Mouse (Mus musculus): Measurements from ENCODE around the gene Phospho1. TPM values are rescaled to one million over a fixed set of nuclear protein-coding genes. Genes with fewer than 3 reads are reported as not detected.

Gene Phospho1
- total RNA-seq (2021), result 100 to 1,000 TPM; 131 to 134 TPM
- long read RNA-seq, experiment 1, transcript Phospho1-202 (3 exons, 590 nt), result major isoform, 21 of 23 reads
- long read RNA-seq, experiment 1, partial matches to known transcripts, result 1 of 23 reads
- long read RNA-seq, experiment 1, other reads (novel, unspliced or antisense), result 0 of 23 reads
- long read RNA-seq, experiment 2, transcript Phospho1-202 (3 exons, 590 nt), result major isoform, 16 of 19 reads
- long read RNA-seq, experiment 2, partial matches to known transcripts, result 0 of 19 reads
- long read RNA-seq, experiment 2, other reads (novel, unspliced or antisense), result 3 of 19 reads

DNA sequence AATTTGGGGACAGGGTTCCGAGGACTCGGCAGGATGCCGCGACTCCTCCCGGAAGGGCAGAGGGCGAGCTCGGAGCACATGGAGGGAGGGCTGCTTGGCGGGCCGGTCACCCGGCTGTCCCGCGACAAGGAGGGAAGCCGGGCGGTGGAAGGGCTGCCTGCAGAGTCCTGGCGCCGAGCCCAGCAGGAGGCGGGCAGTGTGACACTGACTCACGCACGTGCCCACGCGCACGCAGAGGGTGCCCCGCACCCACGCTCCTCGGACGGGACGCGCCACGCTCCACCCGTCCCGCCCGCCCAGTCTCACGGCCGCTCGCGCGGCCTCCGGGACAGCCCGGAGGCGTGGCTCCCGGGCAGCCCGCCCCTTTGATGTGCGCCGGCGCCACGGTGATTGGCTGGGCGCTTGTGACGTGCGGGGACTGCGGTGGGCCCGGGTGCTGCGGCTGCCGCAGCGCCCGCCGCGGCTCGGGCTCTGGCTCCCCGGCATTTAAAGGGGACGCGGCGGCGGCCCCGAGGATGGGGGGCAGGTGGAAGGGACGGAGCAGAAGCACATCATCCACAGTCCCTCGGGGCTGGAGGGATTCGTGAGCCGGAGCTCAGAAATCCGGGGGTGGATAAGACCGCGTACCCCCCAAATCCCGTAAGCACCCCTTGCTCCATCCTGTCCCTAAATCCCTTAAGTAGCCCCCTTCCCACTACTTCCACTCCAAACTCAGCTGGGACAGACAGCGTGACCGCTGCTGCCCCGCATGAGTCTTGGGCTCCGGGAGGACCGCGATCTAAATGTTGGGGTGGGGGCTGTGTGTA lies at the start of gene Phospho1:
Gene Phospho1 (plus strand): TSS at position 429 of the 806 bp plus-strand sequence.
- peak; percentile 95 for DNase-seq

DNA sequence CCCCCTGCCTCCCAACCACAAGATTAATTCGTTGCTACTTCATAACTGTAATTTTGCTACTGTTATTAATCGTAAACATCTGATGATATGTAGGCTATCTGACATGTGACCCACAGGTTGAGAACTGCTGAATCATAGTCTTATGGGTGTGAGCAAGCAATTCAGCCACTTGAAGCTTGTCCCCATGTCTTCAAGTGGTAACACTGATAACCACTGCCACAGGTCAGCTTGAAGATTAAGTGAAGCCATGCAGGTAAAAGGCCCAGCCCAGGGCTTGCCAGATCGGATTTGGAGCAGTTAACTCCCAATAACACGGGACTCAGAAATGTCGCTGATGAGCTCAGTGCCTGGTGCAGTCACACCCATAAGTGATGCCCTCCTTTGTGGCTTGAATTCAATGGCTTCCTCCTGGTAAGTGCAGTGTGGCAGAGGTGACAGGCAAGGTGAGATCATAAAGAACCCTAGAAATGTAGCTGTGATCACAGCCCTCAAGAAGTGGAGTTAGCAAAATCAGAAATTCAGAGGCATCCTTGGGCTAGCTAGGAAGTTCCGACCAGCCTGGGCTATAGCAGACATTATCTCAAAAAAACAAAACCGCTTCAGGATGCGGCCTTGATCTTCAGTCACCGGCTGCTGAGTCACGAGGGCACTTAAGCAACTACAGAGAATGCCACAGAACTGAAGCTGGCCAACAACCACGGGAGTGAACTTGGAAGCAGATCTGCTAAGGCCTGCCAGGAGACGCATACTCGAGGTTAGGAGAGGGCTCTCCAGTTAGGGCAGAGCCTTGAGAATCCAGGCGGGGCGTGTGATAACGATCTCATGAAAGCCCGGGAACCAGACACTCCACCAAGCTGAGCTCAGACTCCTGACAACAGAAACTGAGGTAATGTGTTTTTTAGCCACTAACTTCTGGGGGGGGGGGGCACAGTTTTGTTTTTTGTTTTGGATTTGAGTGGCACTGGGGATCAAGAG lies 46.7 kb upstream of the Phospho1 start:
- peak; percentile 40 for DNase-seq

DNA sequence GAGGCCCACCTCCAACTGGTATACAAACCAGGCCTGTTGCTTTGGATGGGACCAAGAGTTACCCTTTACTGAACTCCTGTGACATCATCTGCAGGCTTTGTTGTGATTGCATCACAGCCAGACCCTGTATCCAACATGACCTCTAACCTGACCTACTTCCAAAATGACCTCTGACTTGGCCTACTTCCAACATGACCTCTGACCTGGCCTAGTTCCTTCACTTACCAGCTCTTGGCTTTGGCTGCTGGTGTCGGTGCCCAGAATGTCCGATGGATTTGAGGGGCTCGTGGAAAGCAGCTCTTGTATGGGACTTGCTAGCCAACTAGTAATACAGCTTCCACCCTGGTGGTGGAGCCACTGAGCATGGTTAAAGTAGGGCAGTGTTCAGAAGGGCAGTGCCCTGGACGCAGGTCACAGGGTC lies 45.5 kb upstream of the Phospho1 start:
- peak; percentile 24 for DNase-seq

DNA sequence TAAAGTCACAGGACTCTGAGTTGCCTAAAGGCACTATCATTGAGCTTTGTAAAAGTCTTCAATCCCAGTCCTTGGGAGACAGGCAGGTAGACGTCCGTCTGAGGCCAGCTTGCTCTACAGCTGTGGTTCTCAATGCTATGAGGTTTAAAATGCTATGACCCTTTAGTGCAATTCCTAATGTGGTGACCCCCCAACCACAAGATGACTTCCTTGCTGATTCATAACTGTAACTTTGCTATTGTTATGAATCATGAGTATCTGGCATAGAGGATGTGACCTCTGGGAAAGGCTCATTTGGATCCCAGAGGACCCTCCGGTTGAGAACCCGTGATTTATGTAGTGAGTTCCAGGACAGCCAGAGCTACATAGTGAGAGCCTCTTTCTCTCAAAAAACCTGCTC lies 44.9 kb upstream of the Phospho1 start:
- DNase-seq, result no peak

DNA sequence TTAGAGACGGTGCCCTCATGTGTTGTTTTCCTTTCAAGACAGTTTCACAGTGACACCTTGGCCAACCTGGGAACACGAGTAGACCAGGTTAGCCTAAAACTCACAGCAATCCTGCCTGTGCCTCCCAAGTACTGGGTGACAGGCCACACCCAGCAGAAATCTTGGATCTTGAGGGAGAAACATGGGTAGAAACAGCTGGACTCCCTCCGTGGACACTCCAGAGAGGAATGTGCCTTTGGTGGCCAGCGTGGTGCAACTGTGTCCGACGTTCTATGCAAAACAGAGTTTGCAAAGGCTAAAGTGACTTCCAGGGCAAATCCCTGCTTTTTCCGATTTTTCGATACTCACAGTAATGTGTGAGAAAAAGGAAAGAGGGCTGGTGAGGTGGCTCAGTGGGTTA lies 43.8 kb upstream of the Phospho1 start:
- no peak for DNase-seq

DNA sequence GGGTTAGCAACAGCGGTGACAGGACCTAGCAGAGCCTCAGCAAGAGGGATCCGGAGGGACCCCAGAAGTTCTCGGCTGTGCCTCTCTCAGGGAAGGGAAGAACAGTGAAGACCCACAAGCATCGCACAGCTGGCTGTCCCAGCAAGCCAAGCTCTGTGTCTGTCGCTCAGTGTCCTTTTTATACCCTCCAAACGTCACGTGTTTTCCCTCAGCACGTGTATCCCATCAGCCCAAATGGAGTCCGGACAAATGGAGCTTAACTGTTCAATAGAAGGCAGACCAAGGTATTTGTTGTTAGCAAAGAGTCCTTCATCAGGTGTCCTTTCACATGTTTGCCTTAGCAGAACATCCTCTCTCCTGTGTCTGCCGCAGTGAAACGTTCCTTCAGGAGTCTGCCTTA lies 42.7 kb upstream of the Phospho1 start:
- DNase-seq, result no peak

DNA sequence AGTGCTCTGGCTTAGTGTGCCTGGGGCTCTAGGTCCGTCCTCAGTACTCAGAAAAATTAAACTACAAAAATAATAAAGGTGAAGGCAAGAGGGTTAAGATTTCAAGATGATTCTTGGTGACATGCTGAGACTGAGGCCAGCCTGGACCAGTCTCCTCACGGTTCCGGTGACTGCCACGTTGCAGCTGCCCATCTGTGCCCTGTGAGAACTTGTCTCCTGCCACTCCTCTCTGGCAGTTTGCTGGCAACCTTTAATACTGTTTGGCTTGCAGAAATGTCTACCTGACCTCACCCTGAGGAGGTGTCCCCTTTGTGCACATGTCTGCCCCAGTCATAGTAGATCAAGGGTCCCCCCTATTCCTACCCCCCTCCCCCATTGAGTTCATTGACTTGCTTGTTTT lies 40.8 kb upstream of the Phospho1 start:
- DNase-seq, result no peak

DNA sequence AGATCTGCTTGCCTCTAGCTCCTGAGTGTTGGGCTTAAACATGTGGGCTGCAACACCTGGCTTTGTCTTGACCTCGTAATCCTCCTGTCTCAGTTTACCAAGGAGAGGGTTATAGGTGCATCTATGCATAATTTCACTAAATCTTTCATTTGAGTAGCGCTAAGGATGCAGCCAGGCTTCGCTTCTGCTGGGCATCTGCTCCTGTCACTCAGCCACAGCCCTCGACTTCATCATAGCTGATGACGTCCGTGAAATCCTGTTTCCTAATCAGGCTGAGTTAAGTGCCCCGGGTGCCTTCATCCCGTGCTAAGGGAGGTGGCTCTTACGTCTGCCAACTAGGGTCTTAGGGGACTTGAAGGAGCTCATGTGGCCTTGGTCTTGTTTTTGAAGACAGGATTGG lies 40.3 kb upstream of the Phospho1 start:
- DNase-seq, result no peak

DNA sequence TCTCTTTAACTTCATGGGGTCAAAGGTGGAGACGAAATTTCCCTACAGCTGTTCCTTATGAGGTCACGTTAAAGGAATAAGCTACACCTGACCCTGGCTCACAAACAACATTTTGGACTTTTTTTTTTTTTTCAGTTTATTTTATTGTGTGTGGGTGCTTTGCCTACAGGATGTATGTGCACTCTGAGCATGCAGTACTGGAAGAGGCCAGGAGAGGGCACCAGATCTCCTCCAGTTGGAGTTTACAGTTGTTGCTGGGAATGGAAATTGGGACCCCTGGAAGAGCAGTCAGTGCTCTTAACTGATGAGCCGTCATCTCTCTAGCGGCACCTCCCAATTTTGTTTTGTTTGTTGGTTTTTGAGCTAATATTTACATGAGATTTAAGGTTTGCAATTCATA lies 38.6 kb upstream of the Phospho1 start:
- DNase-seq, result no peak

DNA sequence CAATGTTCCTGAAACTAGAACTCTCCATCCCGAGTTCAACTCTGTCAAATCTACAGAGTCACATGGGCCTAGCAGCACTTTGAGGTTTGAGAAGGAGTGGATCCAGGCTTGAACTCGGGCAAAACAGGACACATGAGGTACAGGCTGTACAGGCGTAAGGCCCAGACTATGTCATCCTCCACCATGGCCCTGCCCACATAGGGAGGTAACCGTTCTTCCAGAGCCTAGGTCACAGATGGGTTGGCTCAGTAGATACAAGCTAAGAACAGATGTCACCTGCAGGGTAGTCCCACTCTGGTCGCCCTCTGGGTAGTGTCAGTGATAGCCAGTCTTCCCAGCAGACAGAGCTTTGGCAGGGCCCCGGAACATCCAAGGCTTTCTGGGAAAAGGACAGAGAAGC lies 37.8 kb upstream of the Phospho1 start:
- no peak for DNase-seq

DNA sequence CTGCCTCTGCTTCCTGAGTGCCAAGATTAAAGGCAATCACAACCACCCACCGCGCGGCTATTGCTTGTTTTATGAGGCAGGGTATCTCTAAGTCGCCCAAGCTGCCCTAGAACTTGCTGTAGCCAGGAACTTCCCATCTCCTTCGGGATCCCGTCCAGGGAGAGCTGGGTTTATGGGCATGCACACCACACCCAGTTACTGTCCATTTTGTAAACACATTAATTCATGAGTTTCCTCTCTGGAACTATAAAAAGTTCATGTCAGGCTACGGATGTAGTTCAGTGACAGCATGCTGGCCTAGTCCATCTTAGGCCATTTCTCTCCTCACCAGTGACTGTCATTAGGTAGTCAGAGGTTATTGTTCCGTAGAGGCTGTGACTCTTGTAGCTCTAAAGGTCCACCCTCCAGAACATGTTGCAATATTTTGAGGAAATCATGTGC lies 34.8 kb upstream of the Phospho1 start:
- no peak for DNase-seq

DNA sequence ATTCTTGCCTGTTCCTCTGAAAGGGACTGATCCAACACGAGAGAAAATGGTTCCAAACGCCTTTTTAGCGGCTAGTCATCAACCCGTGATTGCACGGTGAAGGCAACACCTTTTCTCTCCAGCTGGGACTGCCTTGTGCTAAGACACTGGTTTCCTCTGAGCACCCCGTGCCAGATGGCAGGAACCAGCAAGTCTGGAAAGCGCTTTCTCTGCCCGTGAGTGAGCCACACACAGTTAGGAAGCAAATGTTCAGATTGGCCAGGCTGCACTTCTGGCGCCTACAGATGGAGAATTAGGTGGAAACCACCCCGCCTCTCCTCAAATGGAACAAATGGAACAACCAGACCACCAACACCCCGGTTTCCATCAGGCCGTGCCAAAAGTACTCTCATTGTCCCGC lies 32.5 kb upstream of the Phospho1 start:
- no peak for DNase-seq

DNA sequence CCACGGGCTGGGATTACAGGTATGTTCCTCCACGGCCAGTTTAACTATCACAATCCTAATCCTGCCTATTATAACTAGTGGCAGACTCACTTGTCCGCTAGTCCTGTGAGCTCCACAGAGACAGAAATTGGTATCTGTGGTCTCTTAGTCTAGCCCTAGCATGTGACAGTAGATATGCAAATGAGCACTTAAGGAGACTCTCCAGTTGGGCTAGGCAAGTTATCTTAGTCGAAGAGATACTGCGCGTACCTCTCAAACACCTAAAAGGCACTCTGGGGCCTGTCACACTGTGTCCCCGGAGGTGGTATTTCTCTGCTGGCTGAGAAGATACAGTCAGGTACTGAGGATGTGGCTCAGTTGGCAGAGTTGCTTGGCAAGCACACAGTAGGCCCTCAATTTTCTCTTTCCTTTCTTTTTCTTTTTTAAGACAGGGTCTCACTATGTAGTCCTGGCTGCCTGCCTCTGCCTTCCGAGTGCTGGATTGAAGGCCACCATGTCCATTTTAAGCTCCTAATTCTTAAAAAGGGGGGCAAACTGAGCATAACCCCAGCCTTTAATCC lies 31.3 kb upstream of the Phospho1 start:
- no peak for DNase-seq

DNA sequence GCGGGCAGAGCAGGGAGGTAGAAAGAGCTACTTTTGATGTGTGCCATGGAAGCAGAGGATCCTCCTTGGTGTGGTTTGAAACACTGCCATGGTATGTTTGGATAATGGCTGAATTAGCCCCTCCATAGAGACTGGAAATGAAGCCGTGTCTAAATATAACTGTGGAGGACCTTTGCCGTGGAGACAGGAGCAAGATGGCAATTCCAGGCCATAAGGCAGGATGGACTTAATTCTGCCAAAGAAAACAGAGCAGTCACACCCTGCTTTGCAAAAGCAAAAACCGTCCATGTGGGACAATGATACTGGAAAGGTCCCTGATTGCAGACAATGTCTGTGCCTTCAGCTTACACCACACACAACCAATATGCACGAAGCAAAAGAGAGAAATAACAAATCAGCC lies 30.1 kb upstream of the Phospho1 start:
- no peak for DNase-seq

DNA sequence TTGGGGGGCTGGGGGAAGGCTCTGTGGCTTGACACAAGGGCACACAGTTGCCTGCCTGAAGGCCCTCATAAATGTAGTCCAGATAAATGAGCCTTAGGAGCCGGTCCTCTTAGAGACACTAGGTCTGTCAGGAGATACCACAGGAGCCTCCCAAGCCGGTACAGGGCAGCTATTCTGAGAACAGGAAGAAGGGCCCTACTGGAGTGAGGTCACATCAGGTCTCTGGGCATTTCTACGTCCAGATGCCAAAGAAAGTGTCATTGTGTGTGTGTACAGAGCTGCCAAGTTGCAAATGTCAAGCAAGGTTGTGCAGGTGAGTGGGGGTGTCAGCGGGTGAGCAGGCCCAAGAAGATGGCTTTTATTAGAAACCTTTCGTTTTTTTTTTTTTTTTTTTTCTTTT lies 28.7 kb upstream of the Phospho1 start:
- no peak for DNase-seq

DNA sequence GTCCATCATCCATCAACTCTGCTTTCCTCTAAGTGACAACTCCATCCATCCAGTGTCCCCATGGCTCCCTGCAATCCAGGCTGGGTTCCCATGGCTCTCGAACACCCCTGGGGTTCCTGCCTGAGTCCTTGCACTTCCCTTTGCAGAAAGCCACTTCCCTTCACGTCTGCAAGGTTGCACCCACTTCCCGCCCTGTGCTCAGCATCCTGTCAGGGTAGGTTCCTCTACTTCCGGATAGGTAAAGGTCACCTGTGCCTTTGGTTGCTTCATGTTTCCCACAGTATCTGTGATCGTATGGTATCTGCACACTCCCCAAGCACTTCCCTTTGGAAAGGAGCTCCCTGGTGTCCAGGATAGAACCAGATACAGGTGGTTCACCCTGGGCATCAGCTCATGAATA lies 19.3 kb upstream of the Phospho1 start:
- no peak for DNase-seq

DNA sequence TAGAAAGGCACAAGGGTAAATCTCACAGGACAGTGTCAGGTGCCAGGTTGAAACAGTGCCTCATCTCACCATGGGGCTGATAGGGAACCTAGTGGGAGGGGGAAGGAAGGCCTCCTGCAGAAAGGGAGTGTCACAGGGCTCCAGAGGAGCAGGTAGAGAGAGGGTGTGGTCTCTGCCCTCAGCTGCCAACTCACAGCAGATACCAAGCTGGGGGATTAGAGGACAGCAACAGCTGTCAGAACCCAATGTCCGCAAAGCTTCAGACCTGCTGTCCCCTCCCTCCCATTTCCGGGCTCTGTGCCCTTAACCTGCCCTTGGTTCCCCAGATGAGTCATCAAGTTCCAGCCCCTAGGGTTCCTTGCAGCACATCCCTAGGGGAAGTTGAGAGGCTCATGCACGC lies 18.8 kb upstream of the Phospho1 start:
- DNase-seq, result no peak

DNA sequence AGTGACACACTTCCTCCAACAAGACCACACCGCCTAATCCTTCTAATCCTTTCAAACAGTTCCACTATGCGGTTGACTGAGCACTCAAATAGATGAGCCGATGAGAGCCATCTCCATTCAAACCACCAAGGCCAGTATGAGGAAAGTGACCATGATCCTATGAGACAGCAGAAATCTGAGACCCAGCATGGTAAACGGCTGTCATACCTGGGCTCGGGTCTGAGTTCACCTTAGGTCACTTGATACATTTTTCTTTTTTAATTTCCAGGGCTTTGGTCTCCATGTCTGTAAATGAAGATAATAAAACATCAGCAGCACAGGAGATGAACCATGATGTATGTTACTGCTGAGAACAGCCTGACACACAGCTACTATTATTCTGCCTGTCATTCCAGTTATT lies 16.4 kb upstream of the Phospho1 start:
- no peak for DNase-seq

DNA sequence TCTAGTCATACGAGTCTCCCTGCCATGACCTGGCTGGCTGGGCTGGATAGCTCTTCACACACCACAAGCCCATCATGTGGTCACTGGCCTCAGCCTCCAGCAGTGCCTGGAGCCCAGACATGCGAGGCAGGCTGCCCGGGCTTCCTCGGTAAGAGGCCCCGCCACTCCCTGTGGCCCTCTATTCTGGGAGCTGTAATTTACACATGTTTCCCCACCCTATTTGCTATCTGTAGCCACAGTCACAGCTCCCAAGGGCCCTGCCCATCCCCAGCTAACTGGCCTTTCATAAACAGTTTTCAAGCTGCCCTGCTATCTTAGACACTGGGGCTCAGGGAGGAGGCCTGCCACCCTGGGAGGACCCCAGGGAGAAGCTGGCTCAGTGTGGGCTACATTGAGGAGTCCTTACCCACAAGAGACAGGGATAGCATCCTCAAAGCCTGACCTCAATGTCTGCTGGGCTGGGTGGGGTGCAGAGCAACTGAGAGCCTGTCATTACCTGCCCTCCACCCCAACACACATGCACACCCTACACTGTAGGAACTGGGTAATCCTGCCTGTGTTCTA lies 15.8 kb upstream of the Phospho1 start:
- no peak for DNase-seq

DNA sequence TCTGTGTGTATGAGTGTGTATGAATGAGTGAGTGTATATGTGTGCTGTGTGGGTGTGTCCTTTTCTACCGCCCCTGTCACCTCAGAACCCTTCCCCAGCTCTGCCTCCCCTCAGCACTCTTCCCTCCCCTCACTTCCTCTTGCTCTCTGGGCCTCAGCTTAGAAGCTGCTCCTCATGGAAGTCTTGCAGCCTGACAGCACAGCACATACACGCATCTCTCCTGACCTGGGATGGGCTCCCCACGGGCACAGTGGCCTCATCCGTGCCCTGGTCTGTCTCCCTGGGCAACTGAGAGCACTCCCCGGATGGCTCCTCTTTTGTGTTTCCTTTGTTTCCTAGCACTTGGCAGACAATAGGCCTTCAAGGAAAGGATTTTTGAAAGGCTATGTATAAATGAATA lies 14.7 kb upstream of the Phospho1 start:
- no peak for DNase-seq

DNA sequence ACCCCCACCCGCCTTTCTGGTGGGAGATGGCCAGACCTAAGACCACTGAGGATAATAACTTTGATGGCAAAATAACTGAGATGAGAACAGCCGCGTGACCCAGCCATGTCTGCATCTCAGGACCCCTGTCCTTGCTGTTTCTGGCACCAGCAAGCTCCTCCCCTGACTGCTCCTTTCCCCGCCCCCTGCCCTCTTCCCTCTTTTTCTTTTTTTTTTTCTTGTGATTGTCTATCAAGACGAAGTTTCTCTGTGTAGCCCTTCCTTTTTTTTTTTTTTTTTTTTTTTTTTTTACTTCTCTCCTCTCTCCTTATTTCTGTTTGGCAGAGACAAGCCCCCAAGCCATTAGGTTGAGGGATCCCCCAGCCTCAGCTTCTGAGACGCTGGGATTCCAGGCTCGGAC lies 13.5 kb upstream of the Phospho1 start:
- no peak for DNase-seq

DNA sequence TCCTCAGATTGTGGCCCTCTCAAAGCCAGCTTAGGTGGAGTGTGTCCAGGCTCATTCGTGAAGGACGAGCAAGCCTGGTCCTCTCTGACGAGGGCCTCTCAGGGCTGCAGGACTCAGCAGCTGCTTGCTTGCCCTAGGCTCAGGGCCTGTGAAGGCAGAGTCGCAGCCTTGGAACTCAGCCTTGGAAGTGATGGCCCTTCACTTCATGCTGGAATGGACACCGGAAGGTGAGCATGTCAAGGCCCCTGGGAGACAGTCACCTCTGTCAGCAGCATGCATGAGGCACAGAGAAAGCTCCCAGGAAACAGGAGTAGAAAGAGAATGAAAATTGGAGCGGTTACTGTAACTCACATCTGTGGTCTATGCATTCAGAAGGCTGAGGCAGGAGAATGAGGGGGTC lies 12.6 kb upstream of the Phospho1 start:
- DNase-seq, result no peak
